Mouse (Mus musculus) urinary bladder, postnatal 10 days (tissue): Measurements from ENCODE around the gene Grid2.

ENCODE experiments used
- DNase-seq: peaks from one replicate; pipeline ENCODE4 v3.0.0; 2022; ENCODE audit warnings: low spot score

Gene Grid2

DNA sequence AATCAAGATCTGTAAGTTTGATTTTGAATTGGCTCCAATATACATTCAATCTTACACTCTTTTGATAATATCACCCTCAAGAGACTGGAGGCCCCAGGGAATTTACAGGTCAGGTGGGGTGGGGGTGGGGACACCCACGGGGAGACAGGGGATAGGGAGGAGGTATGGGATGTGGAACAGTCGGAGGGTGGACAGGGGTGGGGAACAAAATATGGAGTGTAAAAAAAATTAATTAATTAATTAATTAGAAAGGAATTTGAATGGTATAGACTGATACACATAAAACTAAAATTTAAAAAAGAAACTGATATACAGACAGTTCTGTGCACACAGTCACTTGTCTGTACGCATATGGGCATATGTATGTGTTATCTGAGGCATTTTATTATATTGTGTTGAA is 380.3 kb downstream of the Grid2 start:
- DNase-seq = no peak

- no peak for DNase-seq
These were observed 403.7 kb downstream of the Grid2 start for GRCm38 (mm10) chr6:63659423-63659822.

- DNase-seq = no peak
These were observed 430.0 kb downstream of the Grid2 start for GRCm38 (mm10) chr6:63685689-63686088.

- DNase-seq = no peak
These were observed 446.0 kb downstream of the Grid2 start for GRCm38 (mm10) chr6:63701684-63702083.

- no peak for DNase-seq
These were observed 478.1 kb downstream of the Grid2 start for GRCm38 (mm10) chr6:63733740-63734139.

DNA sequence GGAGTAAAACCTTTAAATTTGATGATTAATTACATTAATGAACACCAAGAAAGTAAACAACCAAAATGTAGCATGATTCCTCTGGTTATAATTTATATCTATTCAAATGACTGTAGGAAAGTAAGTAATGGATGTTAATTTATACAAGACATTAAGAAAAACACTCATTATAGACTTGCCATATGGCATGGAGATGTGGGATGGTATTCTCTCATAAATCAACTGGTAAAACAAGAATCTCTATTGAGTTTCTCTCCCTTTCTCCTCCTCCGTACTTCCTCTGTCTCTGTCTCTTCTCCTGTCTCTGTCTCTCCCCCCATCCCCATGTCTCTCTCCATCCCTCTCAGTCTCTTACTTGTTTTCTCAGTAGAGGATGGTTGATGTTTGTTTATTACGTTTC is 506.9 kb downstream of the Grid2 start:
- DNase-seq = no peak

DNA sequence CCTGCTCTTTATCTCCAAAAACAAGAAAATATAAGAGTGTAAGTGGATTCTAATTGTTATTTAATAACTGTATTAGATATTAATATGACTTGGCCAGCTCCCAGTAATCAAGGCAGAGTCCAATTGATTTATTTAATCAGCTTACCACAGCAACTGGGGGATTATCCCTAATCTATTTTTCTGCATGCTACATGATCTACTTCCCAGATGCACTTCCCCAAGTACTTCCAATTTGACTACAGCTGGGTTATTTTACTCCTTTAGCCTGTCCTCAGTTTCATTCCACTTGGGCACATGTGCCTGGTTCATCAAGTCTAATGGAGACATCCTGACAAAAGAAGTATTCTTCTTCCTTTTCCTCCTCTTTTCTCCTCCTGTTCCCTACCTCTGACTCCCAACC is 539.0 kb downstream of the Grid2 start:
- no peak for DNase-seq

DNA sequence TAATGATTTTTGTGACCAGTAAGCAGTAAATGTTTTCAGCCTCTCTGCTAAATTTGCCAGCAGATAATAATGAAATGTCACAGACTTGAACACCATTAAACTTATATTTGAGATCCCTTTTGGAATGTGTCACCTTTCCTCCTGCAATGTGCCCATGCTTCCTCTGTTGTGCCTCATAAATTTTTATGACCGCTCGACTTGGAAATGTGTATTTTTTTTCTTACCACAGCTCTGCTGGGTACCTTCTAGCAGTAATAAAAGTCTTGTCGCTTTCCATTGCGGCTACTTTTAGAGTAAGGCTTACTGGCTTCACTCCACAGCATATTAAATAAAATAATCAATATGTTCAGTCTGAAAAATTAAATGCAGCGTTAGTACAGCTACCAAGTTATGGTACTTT is 564.6 kb downstream of the Grid2 start:
- no peak for DNase-seq

GRCm38 (mm10) chr6:63862628-63863027 is 607.0 kb downstream of the Grid2 start:
- DNase-seq = no peak

DNA sequence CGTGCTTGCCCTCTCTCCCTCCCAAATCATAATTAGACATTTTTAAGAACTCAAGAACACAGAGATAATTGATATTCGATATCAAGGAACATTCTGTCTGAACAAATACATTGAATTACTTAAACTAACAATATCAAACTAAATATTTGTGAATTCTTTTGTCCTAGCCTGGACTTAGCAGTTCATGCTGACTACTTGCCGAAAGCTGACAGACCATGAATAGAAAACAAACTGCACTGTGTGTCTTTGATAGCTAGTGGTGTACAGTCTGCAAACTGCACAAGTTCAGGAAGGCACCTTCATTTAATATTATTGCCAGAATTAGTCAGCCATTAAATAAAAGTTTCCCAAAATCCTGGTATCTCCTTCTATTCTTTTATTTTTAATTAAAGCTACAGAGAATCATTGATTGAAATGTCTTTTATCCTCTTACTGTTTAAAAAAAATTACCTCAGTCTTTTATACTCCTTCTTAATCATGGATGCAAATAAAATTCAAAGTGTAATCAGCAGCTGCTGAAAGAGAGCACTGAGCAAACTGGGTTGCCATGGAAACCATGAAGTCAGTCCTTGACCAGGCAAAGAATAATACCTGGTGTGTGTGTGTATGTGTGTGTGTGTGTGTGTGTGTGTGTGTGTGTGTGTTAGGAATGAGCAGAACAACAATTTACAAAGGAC is 621.5 kb downstream of the Grid2 start:
- DNase-seq = no peak

- no peak for DNase-seq
These were observed 622.2 kb downstream of the Grid2 start for GRCm38 (mm10) chr6:63877765-63878345.

DNA sequence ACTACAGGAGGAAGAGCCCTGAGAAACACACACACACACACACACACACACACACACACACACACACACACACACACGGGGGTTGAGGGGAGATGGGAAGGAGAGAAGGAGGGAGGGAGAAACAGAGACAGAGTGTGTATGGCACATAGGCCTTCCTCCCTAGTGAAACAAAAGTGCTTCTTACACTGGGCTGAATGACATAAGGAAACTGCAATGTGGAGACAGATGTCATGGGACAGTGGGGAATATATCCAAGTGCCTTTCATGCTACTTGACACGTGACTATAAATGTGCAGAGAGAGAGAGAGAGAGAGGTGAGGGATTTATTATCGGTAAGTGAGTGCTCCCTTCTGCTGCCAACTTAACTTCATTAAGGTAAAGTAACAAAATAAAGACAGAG is 639.0 kb downstream of the Grid2 start:
- no peak for DNase-seq

- DNase-seq = no peak
These were observed 642.5 kb downstream of the Grid2 start for GRCm38 (mm10) chr6:63898171-63898570.

DNA sequence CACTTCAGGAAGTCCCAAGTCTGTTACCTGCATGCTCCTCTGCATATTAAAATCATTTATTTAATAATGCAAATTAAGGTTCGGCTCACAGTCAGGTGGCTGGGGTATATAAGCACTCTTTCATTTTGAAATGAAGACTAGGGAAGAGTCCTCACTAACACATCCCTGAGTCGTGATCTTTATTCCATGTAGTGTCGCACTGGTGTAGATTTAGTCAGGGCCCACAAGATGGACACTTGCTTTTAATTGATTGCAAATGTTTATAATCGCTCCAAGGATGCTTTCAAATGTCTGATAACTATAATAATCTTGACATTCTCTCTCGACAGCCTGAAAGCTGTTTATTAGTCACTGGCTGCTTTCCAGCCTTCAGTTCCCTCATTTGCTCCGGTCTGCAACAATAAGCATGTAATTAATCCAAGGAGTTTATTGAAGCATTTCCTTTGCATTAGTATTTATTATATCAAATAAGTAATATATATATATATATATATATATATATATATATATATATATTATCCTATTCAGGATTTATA is 661.4 kb downstream of the Grid2 start:
- no peak for DNase-seq

DNA sequence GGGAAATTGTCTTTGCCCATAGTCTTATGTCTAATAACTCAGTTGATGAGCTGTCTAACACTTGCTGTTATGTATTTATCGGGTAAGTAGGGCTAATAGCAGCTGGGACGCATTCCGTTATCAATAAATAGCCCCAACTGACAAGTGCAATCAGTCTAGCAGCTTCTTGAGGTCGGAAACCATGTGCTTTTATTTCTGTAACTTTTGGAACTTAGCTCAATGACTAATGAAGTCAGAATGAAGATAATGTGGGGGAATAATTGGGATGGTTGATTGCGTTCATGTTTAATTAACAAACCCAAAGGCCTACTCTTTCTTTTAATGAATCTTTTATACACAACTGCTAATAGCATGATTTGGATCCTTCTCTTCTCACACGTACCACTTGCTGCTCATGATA is 666.3 kb downstream of the Grid2 start:
- DNase-seq = no peak

DNA sequence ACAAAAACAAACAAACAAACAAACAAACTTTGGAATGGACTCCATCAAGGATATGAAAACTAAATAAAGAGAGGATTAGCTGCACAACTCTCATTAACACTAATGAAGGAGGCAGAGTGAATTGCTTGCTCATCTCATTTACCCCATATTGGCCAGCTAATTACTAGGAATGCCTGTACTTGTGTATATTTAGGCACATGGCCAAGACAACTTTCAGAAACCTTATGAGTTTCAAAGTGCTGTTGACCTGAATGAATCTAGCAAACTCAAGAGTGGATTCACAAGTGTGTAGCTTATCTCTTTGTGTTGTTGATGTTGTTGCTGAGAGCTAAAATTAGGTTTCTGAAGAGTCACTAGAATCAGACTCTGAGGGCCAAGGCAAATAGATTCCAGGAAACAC is 675.5 kb downstream of the Grid2 start:
- DNase-seq = no peak

DNA sequence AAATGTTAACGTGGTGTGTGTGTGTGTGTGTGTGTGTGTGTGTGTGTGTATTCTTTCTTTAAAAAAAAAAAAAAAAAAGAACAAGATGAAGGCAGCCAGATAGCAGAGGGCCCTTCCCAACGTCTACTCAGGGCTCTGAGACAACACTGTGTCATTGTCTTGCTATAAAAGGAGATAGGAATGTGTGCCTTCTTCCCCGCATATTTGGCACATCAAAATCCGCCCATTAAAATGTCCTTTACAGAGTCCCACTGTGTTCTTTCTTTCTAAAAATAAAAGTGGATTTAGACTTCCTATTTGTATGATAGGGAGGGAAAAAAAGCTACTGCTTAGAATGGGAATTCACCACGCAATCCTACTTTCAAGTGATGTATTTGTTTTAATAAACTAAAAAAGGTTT is 691.0 kb downstream of the Grid2 start:
- DNase-seq = no peak

- DNase-seq = no peak
These were observed 708.1 kb downstream of the Grid2 start for GRCm38 (mm10) chr6:63963789-63964188.

DNA sequence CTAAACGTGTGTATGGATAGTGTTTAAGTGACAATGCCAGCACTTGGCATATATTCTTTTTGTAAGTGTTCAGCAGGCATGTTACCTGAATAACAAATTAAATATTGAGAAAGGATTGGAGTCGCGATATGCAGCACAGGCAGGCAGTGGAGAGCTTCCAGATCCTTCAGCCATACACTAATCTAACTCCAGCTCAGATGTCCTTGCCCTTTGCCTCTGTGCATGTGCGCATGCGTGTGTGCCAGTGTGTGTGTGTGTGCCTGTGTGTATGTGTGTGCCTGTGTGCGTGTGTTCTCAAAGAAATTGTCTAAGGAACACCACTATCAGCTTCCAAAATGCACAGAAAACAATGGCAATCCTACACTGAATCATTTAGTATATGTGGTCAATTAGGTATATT is 708.6 kb downstream of the Grid2 start:
- DNase-seq = no peak

GRCm38 (mm10) chr6:63964735-63965134 is 709.1 kb downstream of the Grid2 start:
- no peak for DNase-seq

GRCm38 (mm10) chr6:64046084-64046483 is 790.4 kb downstream of the Grid2 start:
- DNase-seq = no peak

- no peak for DNase-seq
These were observed 791.1 kb downstream of the Grid2 start for GRCm38 (mm10) chr6:64046732-64047131.

- no peak for DNase-seq
These were observed 792.3 kb downstream of the Grid2 start for GRCm38 (mm10) chr6:64047950-64048349.

- DNase-seq = no peak
These were observed 808.2 kb downstream of the Grid2 start for GRCm38 (mm10) chr6:64063858-64064257.
